Mouse (Mus musculus) forebrain, embryonic 10.5 days (tissue): ENCODE data around the gene Tex35. TPM values are rescaled to one million over a fixed set of nuclear protein-coding genes. Genes with fewer than 3 reads are reported as not detected.

Experiments used
- DNase-seq: peaks from one replicate; pipeline ENCODE4 v3.0.0-alpha.2; 2017; ENCODE audit warnings: low spot score; ENCODE audit errors: extremely low spot score
- H3K27ac ChIP-seq: fragments of 300-500 bp; sonication (generic); 2 replicates; pipeline ENCODE4 v1.5.1; 2016; ENCODE audit warnings: mild to moderate bottlenecking
- H3K27me3 ChIP-seq: fragments of 300-500 bp; sonication (generic); 2 replicates; pipeline ENCODE4 v1.6.1; 2016; ENCODE audit warnings: mild to moderate bottlenecking; ENCODE audit not compliant: poor library complexity, severe bottlenecking
- H3K36me3 ChIP-seq: fragments of 300-500 bp; sonication (generic); replicated peaks from 2 replicates; pipeline ENCODE4 v1.6.1; 2016; ENCODE audit warnings: mild to moderate bottlenecking, moderate library complexity
- H3K4me1 ChIP-seq: fragments of 300-500 bp; sonication (generic); 2 replicates; pipeline ENCODE4 v1.6.1; 2016
- H3K4me3 ChIP-seq: fragments of 300-500 bp; sonication (generic); 2 replicates; pipeline ENCODE4 v1.5.1; 2016; ENCODE audit warnings: mild to moderate bottlenecking, moderate library complexity
- H3K9me3 ChIP-seq: fragments of 300-500 bp; sonication (generic); 2 replicates; pipeline ENCODE4 v1.6.1; 2016; ENCODE audit warnings: mild to moderate bottlenecking, moderate library complexity
- WGBS: fragments of 180-500 bp; shearing (Covaris S2); methylation state at CpG from one replicate; pipeline ENCODE4 v1.1.7; 2016; 5-methylcytosine and 5-hydroxymethylcytosine counted together
- polyA plus RNA-seq: library from polyadenylated mRNA; unstranded; fragments of >200 nt; fragmentation: Nextera tagmentation; extraction: Ambion mirVana; gene quantifications from 2 replicates; pipeline ENCODE4 v1.2.1, GENCODE M21; 2016

Tex35 gene
- polyA plus RNA-seq, 1 experiment from 2014 or later, result not detected

- Histone ChIP-seq H3K27ac (no peak overlapping the region), H3K27me3 (no peaks in the 10 kb centered on the region), H3K4me3 (no peak overlapping the region), H3K4me1 (peaks cover 5% of the 10 kb centered on the region; the same call in 1 of the 2 replicates), H3K9me3 (no peaks in the 10 kb centered on the region; the same call in 1 of the 2 replicates), H3K36me3 (no peaks in the 10 kb centered on the region)
- 88% methylated on average over 6 of the region's 6 CpGs for WGBS
- DNase-seq, result no peak
Measured at GRCm38 (mm10) chr1:157110287-157110835, 1.9 kb upstream of the Tex35 start.

- Histone ChIP-seq H3K27me3 (no peaks in the 10 kb centered on the region), H3K4me3 (peak overlapping the region; percentile 38), H3K36me3 (no peaks in the 10 kb centered on the region), H3K27ac (peak overlapping the region; percentile 72), H3K4me1 (peaks cover 14% of the 10 kb centered on the region), H3K9me3 (no peaks in the 10 kb centered on the region)
- 23% methylated on average over 19 of the region's 19 CpGs for WGBS
- no peak for DNase-seq
Measured at GRCm38 (mm10) chr1:157101122-157101865, 7.2 kb downstream of the Tex35 start.

GRCm38 (mm10) chr1:157095534-157095933 lies 12.9 kb downstream of the Tex35 start:
- no peaks in the 10 kb centered on the region for H3K36me3 ChIP-seq
- no peak overlapping the region for H3K4me3 ChIP-seq
- H3K27ac ChIP-seq, result no peak overlapping the region
- no peaks in the 10 kb centered on the region for H3K27me3 ChIP-seq
- no peak for DNase-seq
- no peaks in the 10 kb centered on the region for H3K4me1 ChIP-seq
- 86% methylated on average over 4 of the region's 4 CpGs for WGBS
- no peaks in the 10 kb centered on the region for H3K9me3 ChIP-seq

- H3K4me3 ChIP-seq, result no peak overlapping the region
- H3K4me1 ChIP-seq, result no peaks in the 10 kb centered on the region
- DNase-seq, result no peak
- no peak overlapping the region for H3K27ac ChIP-seq
- 97% methylated on average over 1 of the region's 1 CpGs for WGBS
- H3K36me3 ChIP-seq, result no peaks in the 10 kb centered on the region
- H3K9me3 ChIP-seq, result no peaks in the 10 kb centered on the region
- H3K27me3 ChIP-seq, result no peaks in the 10 kb centered on the region
Measured at GRCm38 (mm10) chr1:157092622-157093021, 15.9 kb downstream of the Tex35 start.

GRCm38 (mm10) chr1:157092140-157092539 lies 16.3 kb downstream of the Tex35 start:
- no peaks in the 10 kb centered on the region for H3K4me1 ChIP-seq
- no peaks in the 10 kb centered on the region for H3K9me3 ChIP-seq
- no peak overlapping the region for H3K4me3 ChIP-seq
- DNase-seq, result no peak
- no peak overlapping the region for H3K27ac ChIP-seq
- H3K36me3 ChIP-seq, result no peaks in the 10 kb centered on the region
- 59% methylated on average over 4 of the region's 4 CpGs for WGBS
- no peaks in the 10 kb centered on the region for H3K27me3 ChIP-seq

- DNase-seq, result no peak
- H3K36me3 ChIP-seq, result no peaks in the 10 kb centered on the region
- H3K4me3 ChIP-seq, result no peak overlapping the region
- no peaks in the 10 kb centered on the region for H3K9me3 ChIP-seq
- H3K4me1 ChIP-seq, result peaks cover 10% of the 10 kb centered on the region
- no peaks in the 10 kb centered on the region for H3K27me3 ChIP-seq
- WGBS, result 81% methylated on average over 3 of the region's 3 CpGs
- no peak overlapping the region for H3K27ac ChIP-seq
Measured at GRCm38 (mm10) chr1:157090835-157091234, 17.6 kb downstream of the Tex35 start.

- peak; percentile 83 for DNase-seq
- H3K9me3 ChIP-seq, result no peaks in the 10 kb centered on the region
- 11% methylated on average over 25 of the region's 25 CpGs for WGBS
- no peaks in the 10 kb centered on the region for H3K36me3 ChIP-seq
- H3K27ac ChIP-seq, result peak overlapping the region; percentile 87
- peaks cover 29% of the 10 kb centered on the region for H3K4me1 ChIP-seq
- peak overlapping the region; percentile 52 for H3K4me3 ChIP-seq
- no peaks in the 10 kb centered on the region for H3K27me3 ChIP-seq
Measured at GRCm38 (mm10) chr1:157086097-157086994, 22.1 kb downstream of the Tex35 start.

- H3K9me3 ChIP-seq, result no peaks in the 10 kb centered on the region
Measured at GRCm38 (mm10) chr1:157082931-157083330, 25.5 kb downstream of the Tex35 start.

DNA sequence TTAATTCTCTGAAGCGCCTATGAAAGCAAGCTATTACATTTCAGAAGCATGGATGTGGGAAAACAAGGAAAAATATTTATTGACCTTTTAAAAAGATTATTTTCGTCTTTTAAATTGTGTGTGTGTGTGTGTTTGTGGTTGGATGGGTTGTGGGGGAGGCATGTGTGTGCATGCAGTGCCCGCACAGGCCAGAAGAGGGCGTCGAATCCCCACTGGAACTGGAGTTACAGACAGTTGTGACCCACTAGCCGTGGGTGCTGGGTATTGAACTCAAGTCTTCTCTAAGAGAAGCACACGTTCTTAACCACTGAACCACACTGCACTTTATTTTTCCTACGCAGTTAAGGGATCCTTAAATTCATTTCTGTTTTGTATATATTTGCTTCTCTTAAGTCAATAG lies 26.5 kb downstream of the Tex35 start:
- WGBS, result 60% methylated on average over 8 of the region's 8 CpGs
- no peak for DNase-seq
- no peaks in the 10 kb centered on the region for H3K27me3 ChIP-seq
- H3K4me3 ChIP-seq, result no peak overlapping the region
- H3K9me3 ChIP-seq, result no peaks in the 10 kb centered on the region
- no peaks in the 10 kb centered on the region for H3K36me3 ChIP-seq
- peaks cover 64% of the 10 kb centered on the region for H3K4me1 ChIP-seq
- no peak overlapping the region for H3K27ac ChIP-seq

More at GRCm38 (mm10) chr1:157082931-157083330, 25.5 kb downstream of the Tex35 start:
- Histone ChIP-seq H3K27me3 (no peaks in the 10 kb centered on the region), H3K27ac (no peak overlapping the region), H3K4me3 (no peak overlapping the region), H3K36me3 (no peaks in the 10 kb centered on the region), H3K4me1 (peaks cover 60% of the 10 kb centered on the region)
- no peak for DNase-seq
- 89% methylated on average over 4 of the region's 4 CpGs for WGBS

DNA sequence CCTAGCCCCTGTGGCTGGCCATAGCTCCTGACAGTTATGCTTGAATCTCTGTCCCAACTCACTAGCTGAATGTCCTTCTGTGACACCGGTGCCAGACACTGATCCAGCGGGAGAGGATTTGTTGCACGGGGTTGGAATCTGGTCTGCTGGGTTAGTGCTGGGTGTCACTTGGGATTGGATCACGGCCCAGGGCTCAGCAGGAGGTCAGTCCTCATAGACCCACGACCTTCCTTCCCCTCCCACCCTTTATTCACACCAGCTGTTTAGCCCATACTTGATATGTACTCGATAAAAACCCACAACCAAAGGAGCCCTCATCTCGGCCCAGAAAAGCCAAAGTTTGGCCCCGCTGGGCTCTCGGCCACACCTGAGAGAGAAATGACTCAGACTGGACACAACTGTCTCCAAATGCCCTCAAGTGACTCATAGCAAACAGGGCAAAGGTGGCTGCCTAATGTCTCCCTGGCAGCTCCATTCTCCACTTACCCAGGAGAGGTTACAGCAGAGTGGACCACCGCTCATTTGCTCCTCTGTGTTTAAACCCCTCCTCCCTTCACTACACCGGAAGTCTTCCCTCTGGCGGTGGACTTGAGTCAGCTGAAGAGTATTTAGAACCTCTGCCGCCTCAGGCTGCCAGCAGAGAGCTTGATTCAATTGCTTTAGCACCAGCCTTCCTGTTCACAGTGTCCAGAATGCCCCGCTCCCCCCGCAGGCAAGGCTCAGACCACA lies 27.2 kb downstream of the Tex35 start:
- no peaks in the 10 kb centered on the region for H3K9me3 ChIP-seq
- H3K4me3 ChIP-seq, result no peak overlapping the region
- peaks cover 63% of the 10 kb centered on the region for H3K4me1 ChIP-seq
- no peaks in the 10 kb centered on the region for H3K36me3 ChIP-seq
- WGBS, result 56% methylated on average over 15 of the region's 15 CpGs
- no peaks in the 10 kb centered on the region for H3K27me3 ChIP-seq
- DNase-seq, result no peak
- H3K27ac ChIP-seq, result peak overlapping the region; percentile 25

GRCm38 (mm10) chr1:157080071-157080470 lies 28.4 kb downstream of the Tex35 start:
- no peaks in the 10 kb centered on the region for H3K27me3 ChIP-seq
- peak overlapping the region; percentile 79 for H3K27ac ChIP-seq
- H3K9me3 ChIP-seq, result no peaks in the 10 kb centered on the region
- no peaks in the 10 kb centered on the region for H3K36me3 ChIP-seq
- peaks cover 64% of the 10 kb centered on the region for H3K4me1 ChIP-seq
- DNase-seq, result no peak
- 80% methylated on average over 7 of the region's 7 CpGs for WGBS
- H3K4me3 ChIP-seq, result no peak overlapping the region

DNA sequence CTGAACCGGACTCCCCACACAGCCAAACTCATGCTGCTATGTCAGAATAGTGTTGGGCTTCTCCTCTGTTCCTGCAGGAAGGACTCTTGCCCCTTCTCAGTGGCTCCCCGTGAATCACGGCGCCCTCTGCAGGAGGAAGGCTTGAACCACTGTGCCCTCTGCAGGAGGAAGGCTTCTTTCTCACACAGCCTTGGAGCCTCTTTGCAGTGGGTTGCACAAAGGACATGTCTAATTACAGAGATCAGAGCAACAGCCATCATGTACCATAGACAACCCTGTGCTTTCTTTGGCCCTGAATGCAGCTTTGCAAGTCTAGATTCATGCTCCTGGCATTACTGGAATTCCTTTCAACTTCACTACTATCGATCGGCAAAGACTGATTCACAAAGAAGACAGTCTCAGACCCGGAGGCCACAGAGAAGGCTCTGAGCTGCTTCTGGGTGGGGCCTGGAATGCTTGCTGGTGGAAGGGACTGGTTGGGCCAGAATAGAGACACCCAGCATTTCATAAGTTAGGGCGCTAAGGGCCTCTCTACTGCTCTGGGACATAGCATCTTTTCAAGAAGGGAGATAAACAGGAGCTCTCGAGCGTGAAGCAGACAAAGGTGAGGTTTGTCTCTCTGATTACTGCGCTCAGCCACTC lies 29.0 kb downstream of the Tex35 start:
- DNase-seq, result peak; percentile 78
- H3K4me1 ChIP-seq, result peaks cover 64% of the 10 kb centered on the region
- no peaks in the 10 kb centered on the region for H3K9me3 ChIP-seq
- H3K27me3 ChIP-seq, result no peaks in the 10 kb centered on the region; the same call in 1 of the 2 replicates
- H3K36me3 ChIP-seq, result no peaks in the 10 kb centered on the region
- H3K27ac ChIP-seq, result peak overlapping the region; percentile 79
- WGBS, result 34% methylated on average over 11 of the region's 11 CpGs
- H3K4me3 ChIP-seq, result peak overlapping the region; percentile 8; the same call in 1 of the 2 replicates
